Mouse (Mus musculus) bone marrow macrophage, adult 2 months (primary cell): ENCODE measurements around the gene Catsperg1.

Experiments used
- CTCF ChIP-seq: IDR thresholded peaks from 2 replicates; pipeline ENCODE4 v1.5.1; 2012; ENCODE audit warnings: low read depth, mild to moderate bottlenecking, low read length, moderate library complexity
- POLR2A ChIP-seq: IDR thresholded peaks from 2 replicates; pipeline ENCODE4 v1.6.1; 2012; ENCODE audit warnings: mild to moderate bottlenecking, low read depth, low read length, borderline replicate concordance

DNA sequence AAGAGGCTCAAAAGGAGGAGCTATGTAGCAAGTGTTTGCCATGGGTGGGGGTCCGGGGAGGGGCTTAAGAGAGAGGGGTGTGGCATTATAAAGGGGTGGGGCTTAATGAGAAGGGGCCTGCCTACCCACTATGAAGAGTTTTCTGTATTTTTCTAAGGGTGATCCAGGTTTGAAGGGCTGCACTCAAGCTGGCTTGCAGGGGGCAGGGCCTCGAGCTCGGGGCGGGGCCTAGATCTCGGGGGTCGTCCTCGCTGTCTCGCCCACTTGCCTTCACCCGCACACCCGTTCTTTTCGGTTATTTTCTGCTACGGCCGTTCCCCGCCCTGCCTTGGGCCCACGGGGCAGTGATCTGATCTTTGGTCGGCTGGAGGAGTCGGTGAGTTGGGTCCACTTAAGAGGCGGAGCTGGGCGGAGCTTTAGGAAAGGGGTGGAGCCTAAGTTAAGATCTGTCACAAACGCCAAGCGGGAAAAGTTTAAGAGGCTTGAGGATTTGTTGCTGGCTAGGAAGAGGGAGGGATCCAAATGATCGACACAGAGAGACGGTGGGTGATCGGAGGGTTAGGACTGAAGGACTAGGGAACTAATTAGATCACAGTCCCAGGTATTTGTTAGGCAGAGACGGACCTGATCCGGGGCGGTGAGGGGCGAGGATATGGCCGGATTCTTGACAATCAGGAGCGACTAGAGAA lies 43.6 kb downstream of the Catsperg1 start, which contains the start of the genes Ggn and Spred3:
- TF ChIP-seq CTCF, result no peak
- TF ChIP-seq POLR2A, result no peak
